Mouse (Mus musculus) thymus, postnatal 25 days (tissue): ENCODE data around the gene Hspb8.

ENCODE experiments used
- DNase-seq: peaks from one replicate; pipeline ENCODE4 v3.0.0; 2022

The Hspb8 gene

GRCm38 (mm10) chr5:116422699-116423201 lies at the start of gene Hspb8:
Gene Hspb8 (minus strand): TSS chr5:116422864.
- DNase-seq: no peak

GRCm38 (mm10) chr5:116461354-116462042 lies 38.8 kb upstream of the Hspb8 start:
- DNase-seq: no peak

- no peak for DNase-seq
These were observed 37.3 kb upstream of the Hspb8 start for GRCm38 (mm10) chr5:116459970-116460369.

GRCm38 (mm10) chr5:116457791-116458190 lies 35.1 kb upstream of the Hspb8 start:
- no peak for DNase-seq

GRCm38 (mm10) chr5:116456796-116457515 lies 34.3 kb upstream of the Hspb8 start:
- DNase-seq: no peak

GRCm38 (mm10) chr5:116453401-116453851 lies 30.8 kb upstream of the Hspb8 start:
- peak; percentile 9 for DNase-seq

- no peak for DNase-seq
These were observed 28.2 kb upstream of the Hspb8 start for GRCm38 (mm10) chr5:116450901-116451300.

GRCm38 (mm10) chr5:116449522-116450225 lies 27.0 kb upstream of the Hspb8 start:
- no peak for DNase-seq

GRCm38 (mm10) chr5:116448409-116449191 lies 25.9 kb upstream of the Hspb8 start:
- no peak for DNase-seq

- no peak for DNase-seq
These were observed 25.2 kb upstream of the Hspb8 start for GRCm38 (mm10) chr5:116447821-116448350.

GRCm38 (mm10) chr5:116446552-116446951 lies 23.9 kb upstream of the Hspb8 start:
- no peak for DNase-seq

- DNase-seq: no peak
These were observed 23.1 kb upstream of the Hspb8 start for GRCm38 (mm10) chr5:116445634-116446367.

GRCm38 (mm10) chr5:116444517-116444916 lies 21.9 kb upstream of the Hspb8 start:
- DNase-seq: no peak

GRCm38 (mm10) chr5:116443459-116443940 lies 20.8 kb upstream of the Hspb8 start:
- no peak for DNase-seq

GRCm38 (mm10) chr5:116442697-116443458 lies 20.2 kb upstream of the Hspb8 start:
- DNase-seq: no peak

- no peak for DNase-seq
These were observed 17.6 kb upstream of the Hspb8 start for GRCm38 (mm10) chr5:116440251-116440650.

- DNase-seq: no peak
These were observed 15.7 kb upstream of the Hspb8 start for GRCm38 (mm10) chr5:116438328-116438727.

GRCm38 (mm10) chr5:116436117-116436516 lies 13.5 kb upstream of the Hspb8 start:
- DNase-seq: no peak

GRCm38 (mm10) chr5:116434976-116435850 lies 12.5 kb upstream of the Hspb8 start:
- DNase-seq: no peak

GRCm38 (mm10) chr5:116432871-116433270 lies 10.2 kb upstream of the Hspb8 start:
- DNase-seq: no peak
